ENCODE assay signal across 17 mouse cellular contexts in genomic region chr6:91192851-91193545, GRCm38 (mm10). TPM values are rescaled to one million over a fixed set of nuclear protein-coding genes. Genes with fewer than 3 reads are reported as not detected.
DNase-seq lines count a peak whose midpoint lies in the region; ATAC-seq and TF ChIP-seq lines count a peak whose summit lies in the region.
"Had no signal": no experiment of that assay in that cellular context is flagged by ENCODE, and none has a peak within 500 bp of the region (broad histone marks: within the 10 kb centered on the region; RNA-seq: fewer than 3 reads in every experiment).

No protein-coding gene starts in this region.

- peak; percentile 78 for ATAC-seq in Patski
- ATAC-seq in liver, embryonic 12.5 days = peak; percentile 44; the same call in 1 of the 2 replicates
- ATAC-seq in erythroblast, adult 5-6 weeks (replicated peaks; ENCODE audit: low FRiP score, poor library complexity, severe bottlenecking) = no peak
- ATAC-seq: activated CD4-positive, CD25-positive, alpha-beta regulatory T cell, adult 4 months; forebrain, embryonic 14.5 days had no signal

- WGBS in liver, adult 2 months = 16% methylated on average over 1 of the region's 1 CpGs
- WGBS in liver, embryonic 12.5 days (ENCODE audit: insufficient replicate concordance) = 40% methylated on average over 1 of the region's 1 CpGs

- H3K4me2 ChIP-seq in liver, embryonic 12.5 days = no peak overlapping the region
- H3K4me2 ChIP-seq: lung, embryonic 14.5 days; midbrain, embryonic 12.5 days had no signal

- in situ Hi-C loops in Patski (cut with MboI; ENCODE audit: low pct_unique_long_range_greater_than_20kb) = no loop called here

- peak; percentile 67 for DNase-seq in liver, adult 2 months (ENCODE audit: extremely low read depth, low read depth, low spot score)
- DNase-seq in liver (no peak), Patski (ENCODE audit: low read depth, low spot score) (peak; percentile 74)
- no peak for DNase-seq in thymus, postnatal 4 days
- no peak for DNase-seq in T-cell, adult 2 months (ENCODE audit: low spot score)
- DNase-seq: adrenal gland, postnatal 25 days; cerebellum, adult 2 months; gastrocnemius, postnatal 36 days; layer of hippocampus, postnatal 36 days; lung, embryonic 14.5 days; lung, postnatal 4 days had no signal

- no peaks in the 10 kb centered on the region for H3K79me2 ChIP-seq in liver, adult 2 months (ENCODE audit: control insufficient read depth, insufficient read depth, low read length)

- TF ChIP-seq CTCF in liver, adult 2 months (IDR thresholded peaks at IDR 0.05; ENCODE audit: low read depth, low read length) = no peak
- no peak for TF ChIP-seq CTCF in Patski (IDR thresholded peaks at IDR 0.05)

- no peak overlapping the region for H3K27ac ChIP-seq in liver, adult 2 months (replicated peaks; ENCODE audit: insufficient read depth, low read depth, low read length)
- H3K27ac ChIP-seq in liver, embryonic 12.5 days = peak overlapping the region; percentile 16; the same call in 1 of the 2 replicates
- H3K27ac ChIP-seq: midbrain, embryonic 12.5 days had no signal

- H3K9me3 ChIP-seq in liver, embryonic 12.5 days (replicated peaks) = no peaks in the 10 kb centered on the region
- H3K9me3 ChIP-seq: midbrain, embryonic 12.5 days had no signal

- H3K9ac ChIP-seq in liver, adult 2 months (ENCODE audit: low read depth, low read length) = no peak overlapping the region
- no peak overlapping the region for H3K9ac ChIP-seq in liver, embryonic 12.5 days
- H3K9ac ChIP-seq: lung, embryonic 14.5 days; midbrain, embryonic 12.5 days had no signal

- POLR2A ChIA-PET in Patski (lab: Charles Lee) = no interaction called here

- H3K4me1 ChIP-seq in liver, adult 2 months (ENCODE audit: control insufficient read depth, insufficient read depth, low read length) = peaks cover 8% of the 10 kb centered on the region
- H3K4me1 ChIP-seq in liver, embryonic 12.5 days = peaks cover 13% of the 10 kb centered on the region; the same call in 1 of the 2 replicates
- H3K4me1 ChIP-seq: midbrain, embryonic 12.5 days had no signal

- no peak overlapping the region for H3K4me3 ChIP-seq in liver, adult 2 months (ENCODE audit: insufficient read depth, low read depth, low read length)
- H3K4me3 ChIP-seq in liver, embryonic 12.5 days = no peak overlapping the region
- H3K4me3 ChIP-seq: midbrain, embryonic 12.5 days had no signal

- H3K27me3 ChIP-seq in liver, adult 2 months (ENCODE audit: control insufficient read depth, insufficient read depth, low read length) = no peaks in the 10 kb centered on the region
- H3K27me3 ChIP-seq in Patski = no peaks in the 10 kb centered on the region
- H3K27me3 ChIP-seq in liver, embryonic 12.5 days (replicated peaks) = peaks cover 19% of the 10 kb centered on the region

- H3K36me3 ChIP-seq in liver, adult 2 months (ENCODE audit: control insufficient read depth, insufficient read depth, low read length) = no peaks in the 10 kb centered on the region
- H3K36me3 ChIP-seq in liver, embryonic 12.5 days = no peaks in the 10 kb centered on the region
- H3K36me3 ChIP-seq: midbrain, embryonic 12.5 days had no signal

- CTCF ChIA-PET in Patski (lab: Charles Lee) = interaction anchor here (1.1 to 1.4 kb wide), 5 partner anchors 10 to 222 kb away, joined by 3 to 6 read pairs (median 3); no protein-coding TSS in a partner anchor

- TF ChIP-seq POLR2A in liver, adult 2 months (IDR thresholded peaks at IDR 0.05; ENCODE audit: extremely low read depth, insufficient read depth, low read length) = no peak

RNA-seq across cellular contexts. Expression of gene Fbln2, which starts 19.3 kb away (rescaled TPM):
- total RNA-seq in liver, adult 2 months (2014; rRNA removed) = 1.4 and 2.3 TPM in 2 replicates
- polyA plus RNA-seq in liver, adult 2 months (2012; rRNA removed) = 3.4 and 3.5 TPM in 2 replicates
- polyA plus RNA-seq in Patski (2021) = 2.9 TPM
- polyA plus RNA-seq in liver, embryonic 12.5 days (2016; fragmentation: Nextera tagmentation; extraction: Ambion mirVana) = 15.9 and 17.0 TPM in 2 replicates
- total RNA-seq in erythroblast, adult 5-6 weeks (2015; ENCODE audit: low replicate concordance) = not detected in 2 replicates
- total RNA-seq in erythroblast, adult 5-6 weeks (2017; ENCODE audit: low replicate concordance) = not detected in 2 replicates
- total RNA-seq: hematopoietic stem cell, adult 5-6 weeks had no signal

RNA-seq across cellular contexts. Expression of gene Hdac11, which starts 36.5 kb away (rescaled TPM):
- total RNA-seq in liver, adult 2 months (2014; rRNA removed) = 37.2 and 42.9 TPM in 2 replicates
- polyA plus RNA-seq in liver, adult 2 months (2012; rRNA removed) = 58.4 and 60.5 TPM in 2 replicates
- 77.2 TPM for polyA plus RNA-seq in Patski (2021)
- polyA plus RNA-seq in liver, embryonic 12.5 days (2016; fragmentation: Nextera tagmentation; extraction: Ambion mirVana) = 6.0 and 7.5 TPM in 2 replicates
- 3.8 TPM in 1 of 2 replicates, not detected in the other for total RNA-seq in erythroblast, adult 5-6 weeks (2015; ENCODE audit: low replicate concordance)
- 0.84 and 1.8 TPM in 2 replicates for total RNA-seq in erythroblast, adult 5-6 weeks (2017; ENCODE audit: low replicate concordance)

Comparison
In these comparisons a context has a peak if more than half of its experiments do, and no peak if none do; other contexts are left out.
1. DNase-seq: peak in liver, adult 2 months (single experiment) and Patski (single experiment); none in liver (single experiment), thymus, postnatal 4 days (single experiment) and T-cell, adult 2 months (single experiment).